Mouse (Mus musculus) granulocyte monocyte progenitor cell, adult 5-6 weeks (primary cell): ENCODE measurements around the gene Galnt10. TPM values are rescaled to one million over a fixed set of nuclear protein-coding genes. Genes with fewer than 3 reads are reported as not detected.

ENCODE experiments used
- ATAC-seq: replicated peaks from 2 replicates; pipeline ENCODE4 v1.8.0; 2016; ENCODE audit warnings: mild to moderate bottlenecking, moderate TSS enrichment, inconsistent platforms; ENCODE audit not compliant: poor library complexity, severe bottlenecking
- total RNA-seq, 2 experiments: library from RNA; stranded (forward) in 1 of 2; stranded (reverse) in 1 of 2; fragments of 200-712, 200-1000 nt in 1 of 2; fragments of >200 nt in 1 of 2; fragmentation: Nextera tagmentation in 1 of 2; gene quantifications; 2 replicates each; pipeline ENCODE4 v1.2.3; 2014 to 2017

Gene Galnt10
- total RNA-seq, 2 experiments from 2014 or later, result 6.8 to 8.9 TPM

- ATAC-seq, result no peak
Observed at GRCm38 (mm10) chr11:57717432-57717831, 72.2 kb downstream of the Galnt10 start.

GRCm38 (mm10) chr11:57718081-57718480 lies 72.8 kb downstream of the Galnt10 start:
- no peak for ATAC-seq

- no peak for ATAC-seq
Observed at GRCm38 (mm10) chr11:57719631-57720030, 74.4 kb downstream of the Galnt10 start.

GRCm38 (mm10) chr11:57720076-57720475 lies 74.8 kb downstream of the Galnt10 start:
- ATAC-seq, result no peak

- no peak for ATAC-seq
Observed at GRCm38 (mm10) chr11:57724791-57725463, 79.7 kb downstream of the Galnt10 start.

GRCm38 (mm10) chr11:57725926-57726325 lies 80.7 kb downstream of the Galnt10 start:
- ATAC-seq, result no peak

GRCm38 (mm10) chr11:57727303-57727969 lies 82.2 kb downstream of the Galnt10 start:
- peak; percentile 69 for ATAC-seq

- ATAC-seq, result no peak
Observed at GRCm38 (mm10) chr11:57732410-57733281, 87.4 kb downstream of the Galnt10 start.

- ATAC-seq, result peak; percentile 83
Observed at GRCm38 (mm10) chr11:57747294-57748080, 102.2 kb downstream of the Galnt10 start.

- no peak for ATAC-seq
Observed at GRCm38 (mm10) chr11:57753538-57754203, 108.4 kb downstream of the Galnt10 start.

- ATAC-seq, result no peak
Observed at GRCm38 (mm10) chr11:57758621-57759020, 113.4 kb downstream of the Galnt10 start.

- no peak for ATAC-seq
Observed at GRCm38 (mm10) chr11:57760509-57761058, 115.3 kb downstream of the Galnt10 start.

- no peak for ATAC-seq
Observed at GRCm38 (mm10) chr11:57761347-57761746, 116.1 kb downstream of the Galnt10 start.

- no peak for ATAC-seq
Observed at GRCm38 (mm10) chr11:57764124-57764523, 118.9 kb downstream of the Galnt10 start.

- no peak for ATAC-seq
Observed at GRCm38 (mm10) chr11:57766617-57767016, 121.4 kb downstream of the Galnt10 start.

- no peak for ATAC-seq
Observed at GRCm38 (mm10) chr11:57767171-57767570, 121.9 kb downstream of the Galnt10 start.

- ATAC-seq, result no peak
Observed at GRCm38 (mm10) chr11:57770776-57771175, 125.5 kb downstream of the Galnt10 start.

GRCm38 (mm10) chr11:57771676-57772075 lies 126.4 kb downstream of the Galnt10 start:
- no peak for ATAC-seq

GRCm38 (mm10) chr11:57773479-57773878 lies 128.2 kb downstream of the Galnt10 start:
- no peak for ATAC-seq
